Mouse (Mus musculus) WW6 (cell line): ENCODE data around the gene Dnttip1.
A peak's percentile ranks its signal among the peaks of the same experiment; 100 is the strongest.
"Not testable (repeated sequence)": the region's sequence is repeated elsewhere in the genome, so short reads cannot be mapped to it uniquely, and the experiment has no call there.

Experiments
- DNase-seq: peaks from one replicate; pipeline ENCODE4 v3.0.0-alpha.2; 2013; ENCODE audit warnings: low read depth, low spot score

The Dnttip1 gene

DNA sequence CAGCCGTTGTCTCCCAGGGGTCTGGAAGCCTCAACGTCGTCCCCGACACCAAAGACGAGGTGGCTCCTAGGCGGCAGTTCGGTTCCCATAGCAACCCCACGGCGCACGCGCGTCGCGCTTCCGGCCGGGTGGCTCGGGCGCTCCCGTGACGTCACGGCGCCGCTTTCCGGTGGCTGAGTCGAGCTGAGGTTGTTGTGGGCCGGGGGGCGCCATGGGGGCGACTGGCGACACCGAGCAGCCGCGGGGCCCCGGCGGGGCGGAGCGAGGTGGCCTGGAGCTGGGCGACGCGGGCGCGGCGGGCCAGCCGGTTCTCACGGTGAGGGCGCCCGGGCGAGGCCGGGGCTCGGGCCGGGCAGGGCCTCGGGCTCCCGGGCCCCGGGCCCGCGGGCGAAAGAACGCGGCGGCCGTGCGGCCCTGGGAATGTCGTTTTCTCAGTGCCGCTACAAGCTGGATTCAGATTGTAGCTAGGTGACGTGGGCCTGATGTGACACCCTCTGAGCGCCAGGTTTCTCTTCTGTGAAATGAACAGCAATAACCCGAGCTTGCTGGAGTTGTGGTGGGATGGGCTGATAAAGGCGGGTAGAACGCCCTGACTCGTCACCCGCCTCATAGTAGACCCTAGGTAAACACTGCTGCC, at the start of gene Dnttip1, which contains the start of gene Wfdc3:
TSS of gene Dnttip1 (plus strand) at position 141 of the 637 bp plus-strand sequence.
TSS of gene Wfdc3 (minus strand) at position 89 of the 637 bp plus-strand sequence.
- peak; percentile 83 for DNase-seq

DNA sequence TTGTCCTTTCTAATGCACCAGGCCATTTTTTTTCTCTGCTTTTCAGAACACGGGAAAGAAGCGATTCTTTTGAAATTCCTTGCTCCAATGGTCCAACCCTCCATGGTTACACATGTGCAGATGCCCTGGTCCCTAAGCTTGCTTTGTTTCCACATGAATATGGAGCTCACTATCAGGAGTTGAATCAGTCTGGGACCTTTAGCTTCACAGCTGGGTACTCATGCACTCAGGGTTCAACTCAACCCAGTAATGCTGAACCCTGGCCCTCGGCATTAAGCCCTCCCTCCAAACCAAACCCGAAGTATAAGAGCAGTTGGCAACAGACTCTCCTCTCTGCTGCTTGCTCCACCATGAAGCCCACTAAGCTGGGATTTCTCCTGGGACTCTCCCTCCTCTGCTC, 47.6 kb upstream of the Dnttip1 start, which contains the start of gene Spint4:
TSS of gene Spint4 (plus strand) at position 301 of the 400 bp plus-strand sequence.
- DNase-seq = no peak

DNA sequence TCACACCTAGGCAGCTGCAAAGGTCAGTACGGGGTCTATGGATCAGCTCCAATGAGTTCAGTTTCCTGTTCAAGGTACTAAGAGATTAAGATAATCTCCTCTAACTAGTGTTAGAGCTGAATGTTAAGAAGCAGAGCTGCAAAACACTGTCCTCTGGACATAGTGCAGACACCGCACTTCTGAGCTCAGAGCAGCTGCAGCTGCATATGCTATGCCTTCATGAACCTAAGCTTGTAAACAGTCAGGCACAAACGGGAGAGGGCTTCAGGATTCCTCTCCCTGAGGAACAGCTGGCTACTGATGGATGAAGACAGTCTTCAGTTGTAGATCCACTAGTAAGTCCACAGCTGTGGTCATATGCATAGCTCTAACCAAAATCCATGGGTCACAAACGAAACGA, 44.8 kb upstream of the Dnttip1 start:
- DNase-seq = no peak

DNA sequence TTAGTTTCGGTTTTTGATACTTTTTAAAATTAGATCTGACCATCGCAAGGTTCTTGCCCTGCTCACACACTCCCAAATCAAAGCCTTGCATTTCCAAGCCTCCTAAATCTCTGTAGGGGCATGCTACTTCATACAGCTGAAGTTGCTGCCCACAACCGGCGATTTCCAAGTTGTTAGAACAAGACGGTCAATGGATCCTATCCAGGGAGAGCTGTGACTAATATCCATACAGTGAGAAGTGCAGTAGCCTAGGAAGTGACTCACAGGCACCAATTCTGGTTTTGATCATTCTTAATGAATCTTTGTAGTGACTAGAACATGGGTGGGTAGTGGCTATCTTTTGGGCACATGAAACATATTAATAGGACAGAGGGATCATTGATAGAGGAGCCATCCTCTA, 44.0 kb upstream of the Dnttip1 start:
- DNase-seq = no peak

DNA sequence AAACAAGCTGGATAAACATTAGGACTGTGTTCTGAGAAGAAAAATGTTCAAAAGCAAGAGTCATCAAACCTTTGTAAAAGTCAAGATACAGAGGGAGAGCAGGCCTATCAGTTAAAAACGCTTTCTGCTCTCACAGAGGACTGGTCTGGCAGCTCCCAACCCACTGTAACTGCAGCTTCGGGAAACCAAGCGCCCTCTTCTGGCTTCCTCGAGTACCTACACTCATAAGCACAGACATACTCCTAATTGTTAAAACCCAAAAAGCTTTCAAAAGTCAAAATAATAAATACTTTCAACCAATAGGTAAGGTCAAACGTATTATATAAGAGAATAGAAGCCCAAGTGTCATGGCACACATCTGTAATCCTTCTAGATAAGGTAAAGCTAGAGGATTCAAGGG, 41.5 kb upstream of the Dnttip1 start:
- DNase-seq = no peak

DNA sequence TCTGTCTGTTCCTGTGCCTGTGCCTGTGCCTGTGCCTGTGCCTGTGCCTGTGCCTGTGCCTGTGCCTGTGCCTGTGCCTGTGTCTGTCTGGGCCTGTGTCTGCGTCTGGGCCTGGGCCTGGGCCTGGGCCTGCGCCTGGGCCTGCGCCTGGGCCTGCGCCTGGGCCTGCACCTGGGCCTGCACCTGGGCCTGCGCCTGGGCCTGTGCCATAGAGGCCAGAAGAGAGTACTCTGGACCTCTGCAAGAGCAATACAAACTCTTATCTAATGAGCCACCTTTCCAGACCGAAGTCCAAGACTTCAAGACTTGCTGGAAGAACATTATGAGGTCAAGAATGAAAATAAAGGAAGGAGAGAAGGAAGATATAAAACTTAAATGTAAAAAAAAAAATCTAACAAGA, 40.5 kb upstream of the Dnttip1 start:
- DNase-seq = no peak

DNA sequence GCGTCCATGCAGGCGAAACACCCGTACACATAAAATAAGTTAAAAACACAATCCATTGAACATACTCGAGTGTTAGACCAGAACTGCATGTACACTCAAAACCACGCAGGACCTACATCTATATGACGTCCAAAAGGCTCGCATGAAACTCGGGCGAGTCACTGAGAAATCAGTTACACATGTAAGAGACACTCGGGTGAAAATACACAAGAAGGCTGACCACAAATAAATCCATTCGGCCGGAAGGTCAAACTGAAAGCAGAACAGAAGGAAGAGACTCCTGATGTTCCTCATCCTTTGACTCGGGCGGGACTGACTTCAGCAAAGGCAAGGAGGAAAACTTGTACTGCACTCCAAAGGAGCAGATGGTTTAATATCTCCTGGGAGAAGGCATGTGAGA, 39.8 kb upstream of the Dnttip1 start:
- no peak for DNase-seq

- DNase-seq = no peak
Observed at GRCm38 (mm10) chr2:164715005-164715404, 30.8 kb upstream of the Dnttip1 start, which contains the start of gene Spint5. Gene Spint5 (plus strand): TSS chr2:164715305.

- not testable (repeated sequence) for DNase-seq
Observed at GRCm38 (mm10) chr2:164716194-164716786, 29.5 kb upstream of the Dnttip1 start.

DNA sequence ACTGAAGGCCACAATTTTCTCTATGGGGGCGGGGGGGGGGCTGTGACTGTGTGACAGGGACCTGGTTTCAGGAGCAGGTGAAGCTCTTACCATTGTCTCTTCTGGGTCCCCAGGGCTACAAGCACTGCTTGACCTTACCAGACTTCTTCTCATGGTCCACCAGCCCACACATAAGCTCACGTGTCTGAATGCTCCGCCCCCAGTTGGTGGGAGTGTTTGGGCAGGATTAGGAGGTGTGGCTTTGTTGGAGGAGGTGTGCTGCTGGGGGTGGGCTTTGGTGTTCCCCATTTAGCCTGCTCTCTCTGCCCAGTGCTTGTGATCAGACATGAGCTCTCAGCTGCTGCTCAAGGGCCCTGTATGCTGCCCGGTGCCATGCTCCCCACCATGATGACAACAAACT, 22.5 kb upstream of the Dnttip1 start:
- no peak for DNase-seq

GRCm38 (mm10) chr2:164725895-164726619, 19.7 kb upstream of the Dnttip1 start:
- DNase-seq = no peak

DNA sequence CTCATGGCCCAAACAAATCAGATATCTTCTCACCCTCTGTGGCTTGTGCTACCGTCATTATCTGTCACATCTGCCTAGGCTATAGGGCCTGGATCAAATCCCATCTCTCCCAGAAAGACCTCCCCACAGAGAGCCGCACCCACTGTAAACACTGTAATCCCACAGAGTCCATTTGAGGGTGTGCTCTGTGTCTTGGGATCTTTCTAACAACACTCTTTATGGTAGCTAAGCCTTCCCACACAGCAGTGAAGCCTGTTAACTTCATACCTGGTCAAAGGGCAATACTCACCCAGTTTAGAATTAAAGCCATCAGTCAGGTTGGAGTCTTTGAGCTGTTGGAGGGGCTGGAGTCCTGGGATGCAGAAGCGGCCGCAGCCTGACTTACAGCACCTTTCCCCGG, 14.1 kb upstream of the Dnttip1 start:
- no peak for DNase-seq

- DNase-seq = no peak
Observed at GRCm38 (mm10) chr2:164733259-164733658, 12.5 kb upstream of the Dnttip1 start.

GRCm38 (mm10) chr2:164734839-164735238, 10.9 kb upstream of the Dnttip1 start:
- no peak for DNase-seq

GRCm38 (mm10) chr2:164735446-164735845, 10.3 kb upstream of the Dnttip1 start:
- DNase-seq = no peak

DNA sequence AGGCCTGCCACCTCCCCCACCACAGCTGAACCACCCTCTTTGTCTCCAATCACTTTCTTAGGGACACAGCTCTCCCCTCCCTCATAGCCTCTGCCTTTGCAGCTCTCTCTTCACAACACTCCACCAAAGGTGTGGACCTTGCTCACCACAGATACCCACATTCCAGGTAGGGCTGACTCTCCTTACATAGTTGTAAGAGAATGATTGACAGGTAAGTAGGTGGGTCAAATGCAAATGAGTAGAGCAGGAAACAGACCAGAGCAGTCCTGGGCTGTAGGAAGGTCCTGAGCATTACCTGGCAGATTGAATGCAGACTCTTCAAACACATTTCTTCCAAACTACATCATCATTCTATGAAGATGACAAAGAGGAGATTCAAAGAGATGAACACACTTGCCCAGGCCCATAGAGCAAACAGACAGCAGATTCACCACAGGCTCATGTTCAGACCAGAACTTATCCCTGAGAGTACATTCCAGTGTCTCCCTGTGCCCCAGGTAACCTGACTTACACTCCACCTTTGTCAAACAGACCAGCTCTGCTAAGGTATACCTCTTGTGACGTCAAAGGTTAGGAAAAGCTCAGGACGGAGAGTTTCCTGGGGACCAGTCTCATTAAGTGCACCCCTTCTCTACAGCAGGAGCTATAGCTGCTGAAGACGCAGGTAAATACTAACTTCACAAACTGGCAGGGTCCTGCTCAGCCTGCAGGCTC, 8.2 kb upstream of the Dnttip1 start:
- DNase-seq = no peak

GRCm38 (mm10) chr2:164739876-164740275, 5.9 kb upstream of the Dnttip1 start:
- DNase-seq = no peak

GRCm38 (mm10) chr2:164744987-164745386, 796 bp upstream of the Dnttip1 start:
- DNase-seq = no peak

- no peak for DNase-seq
Observed at GRCm38 (mm10) chr2:164746693-164747092, 910 bp downstream of the Dnttip1 start.

- DNase-seq = no peak
Observed at GRCm38 (mm10) chr2:164748191-164748590, 2.4 kb downstream of the Dnttip1 start.

- no peak for DNase-seq
Observed at GRCm38 (mm10) chr2:164748991-164749390, 3.2 kb downstream of the Dnttip1 start.

- no peak for DNase-seq
Observed at GRCm38 (mm10) chr2:164752454-164752853, 6.7 kb downstream of the Dnttip1 start.
